Mouse (Mus musculus) erythroblast, embryonic 14.5 days (primary cell): Measurements from ENCODE around the gene Nfia.

Experiments used
- GATA1 ChIP-seq: IDR thresholded peaks from 2 replicates; pipeline ENCODE4 v1.6.1; 2012; ENCODE audit warnings: low read length, inconsistent platforms, mixed read lengths
- TAL1 ChIP-seq: IDR thresholded peaks from 3 replicates; pipeline ENCODE4 v1.6.1; 2012; ENCODE audit warnings: low read length, inconsistent platforms, mixed read lengths

DNA sequence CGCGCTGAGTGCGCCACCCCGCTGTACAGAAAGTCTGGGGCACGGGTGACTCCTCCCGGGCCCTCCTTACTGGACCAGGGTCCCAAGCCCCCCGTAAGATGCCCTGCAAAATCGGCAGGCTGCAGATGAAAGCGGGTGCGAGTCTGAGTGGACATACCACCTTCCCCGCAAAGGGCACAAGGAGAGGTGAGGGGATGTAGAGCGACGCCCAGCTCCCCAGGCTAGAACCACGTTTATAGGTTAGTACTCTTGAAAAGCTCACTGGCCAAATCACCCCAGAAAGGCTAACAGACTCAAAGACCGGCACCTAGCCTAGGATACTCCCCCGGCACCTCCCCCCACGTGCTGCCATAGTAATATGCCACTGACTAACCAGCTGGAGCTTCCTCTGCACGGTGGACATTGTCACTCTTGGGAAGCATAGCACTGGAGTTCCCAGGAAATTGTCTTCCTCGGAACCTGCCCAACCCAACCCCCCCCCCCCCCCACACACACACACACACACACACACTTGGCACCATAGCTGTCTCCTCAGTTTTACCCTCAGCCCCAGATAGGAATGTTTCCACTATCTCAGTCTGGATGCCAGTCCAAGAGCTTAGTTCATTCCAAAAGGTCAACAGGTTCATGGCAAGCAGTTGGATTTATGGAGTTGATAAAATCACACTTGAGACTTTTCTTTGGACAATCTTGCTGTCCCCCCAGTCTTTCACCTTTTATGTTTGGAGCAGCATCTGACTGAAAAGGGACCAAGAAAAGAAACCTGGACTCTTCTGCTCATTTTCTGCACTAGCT is 26.2 kb upstream of the Nfia start:
- TF ChIP-seq GATA1 (no peak), TAL1 (no peak)
